Comparison of ENCODE assay signal across 21 mouse cellular contexts in the genomic region with DNA sequence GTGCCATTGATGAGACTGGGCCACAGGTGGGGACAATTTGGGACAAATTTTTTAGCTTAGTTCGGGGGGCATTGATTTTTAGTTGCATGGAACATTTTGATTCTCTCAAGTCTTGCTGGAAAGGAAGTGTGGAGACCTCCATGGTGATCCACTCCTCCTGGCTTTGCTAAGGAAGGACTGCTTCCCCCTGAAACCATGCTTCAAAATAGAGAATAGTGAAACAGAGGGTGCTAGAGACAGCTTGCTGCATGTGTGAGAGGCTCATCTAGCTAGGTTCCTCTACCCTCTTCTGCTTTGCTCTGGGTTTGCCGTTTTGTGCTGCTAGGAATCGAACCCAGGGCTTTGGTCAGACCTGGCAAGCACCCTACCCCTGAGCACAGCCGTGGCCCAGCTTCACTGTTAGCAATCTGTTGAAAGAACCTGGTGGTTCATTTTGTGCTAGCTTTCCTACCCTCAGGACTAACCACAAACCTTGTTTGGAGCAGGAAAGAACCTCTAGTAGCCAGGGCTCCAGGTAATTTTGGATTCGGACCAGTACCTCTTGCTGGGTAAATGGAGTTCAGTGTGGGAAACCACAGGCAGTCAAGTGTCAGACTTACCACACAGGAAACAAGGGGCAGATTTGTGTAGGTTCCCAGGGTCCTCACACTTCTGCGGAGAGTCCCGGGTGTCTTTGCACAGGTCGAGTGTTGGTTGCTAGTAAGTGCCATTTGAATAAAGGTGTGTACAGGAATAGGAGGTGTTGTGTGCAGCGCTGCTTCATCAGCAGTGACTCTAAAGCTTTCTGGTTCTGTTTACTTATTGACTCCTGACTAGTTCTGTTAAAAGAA. TPM values are rescaled to one million over a fixed set of nuclear protein-coding genes. Genes with fewer than 3 reads are reported as not detected.
DNase-seq lines count a peak whose midpoint lies in the region; ATAC-seq and TF ChIP-seq lines count a peak whose summit lies in the region.
"Had no signal": no experiment of that assay in that cellular context is flagged by ENCODE, and none has a peak within 500 bp of the region (broad histone marks: within the 10 kb centered on the region; RNA-seq: fewer than 3 reads in every experiment).

No protein-coding gene starts in this region.

- TF ChIP-seq CTCF in liver, adult 2 months (IDR thresholded peaks at IDR 0.05; ENCODE audit: low read depth, low read length), result no peak
- TF ChIP-seq CTCF in liver, postnatal 0 days (IDR thresholded peaks at IDR 0.05; ENCODE audit: low read depth), result no peak

- H3K79me2 ChIP-seq in liver, adult 2 months (ENCODE audit: control insufficient read depth, insufficient read depth, low read length), result peaks cover 62% of the 10 kb centered on the region

- H3K36me3 ChIP-seq in liver, adult 2 months (ENCODE audit: control insufficient read depth, insufficient read depth, low read length), result peaks cover 35% of the 10 kb centered on the region
- peaks cover 12% of the 10 kb centered on the region for H3K36me3 ChIP-seq in liver, postnatal 0 days (replicated peaks; ENCODE audit: insufficient read depth, low read length)
- H3K36me3 ChIP-seq: neural tube, embryonic 15.5 days had no signal

- no peak overlapping the region for H3K4me3 ChIP-seq in liver, adult 2 months (ENCODE audit: insufficient read depth, low read depth, low read length)
- H3K4me3 ChIP-seq in liver, postnatal 0 days (ENCODE audit: low read depth, low read length), result no peak overlapping the region
- H3K4me3 ChIP-seq: embryonic facial prominence, embryonic 10.5 days; erythroblast, embryonic 14.5 days; limb, embryonic 13.5 days; midbrain, embryonic 10.5 days; neural tube, embryonic 15.5 days had no signal

- H3K4me1 ChIP-seq in liver, adult 2 months (ENCODE audit: control insufficient read depth, insufficient read depth, low read length), result peaks cover 57% of the 10 kb centered on the region
- peaks cover 36% of the 10 kb centered on the region for H3K4me1 ChIP-seq in liver, postnatal 0 days (ENCODE audit: insufficient read depth)

- H3K9ac ChIP-seq in liver, adult 2 months (ENCODE audit: low read depth, low read length), result no peak overlapping the region
- H3K9ac ChIP-seq in liver, postnatal 0 days (replicated peaks), result no peak overlapping the region
- H3K9ac ChIP-seq: hindbrain, embryonic 14.5 days; limb, embryonic 13.5 days; neural tube, embryonic 15.5 days had no signal

- no peak overlapping the region for H3K4me2 ChIP-seq in liver, postnatal 0 days (ENCODE audit: low read depth, low read length)
- H3K4me2 ChIP-seq: hindbrain, embryonic 14.5 days; limb, embryonic 13.5 days; neural tube, embryonic 15.5 days had no signal

- 54% methylated on average over 9 of the region's 9 CpGs for WGBS in liver, adult 2 months
- 55% methylated on average over 9 of the region's 9 CpGs for WGBS in liver, postnatal 0 days (ENCODE audit: insufficient replicate concordance)

- no peaks in the 10 kb centered on the region for H3K9me3 ChIP-seq in liver, postnatal 0 days (ENCODE audit: low read length)
- H3K9me3 ChIP-seq: embryonic facial prominence, embryonic 10.5 days; limb, embryonic 13.5 days; midbrain, embryonic 10.5 days; neural tube, embryonic 15.5 days had no signal

- peak; percentile 55 for DNase-seq in liver, adult 2 months (ENCODE audit: extremely low read depth, low read depth, low spot score)
- no peak for DNase-seq in liver, postnatal 0 days
- DNase-seq in CD4-positive helper T cell, adult 2 months (ENCODE audit: low read depth, low spot score), result peak; percentile 61
- DNase-seq in frontal cortex, postnatal 25 days (ENCODE audit: low spot score in 2 of 2), result no peak
- no peak for DNase-seq in kidney, adult 9 months
- DNase-seq: adrenal gland, postnatal 25 days; cerebellum, postnatal 14 days; heart, adult 18-20 months; kidney, adult 11 months; kidney, postnatal 25 days; layer of hippocampus, adult 9-11 months; right cerebral cortex, postnatal 14 days; thymus, postnatal 36 days had no signal

- H3K27ac ChIP-seq in liver, adult 2 months (replicated peaks; ENCODE audit: insufficient read depth, low read depth, low read length), result peak overlapping the region; percentile 23
- no peak overlapping the region for H3K27ac ChIP-seq in liver, postnatal 0 days (ENCODE audit: low read depth)
- H3K27ac ChIP-seq: embryonic facial prominence, embryonic 10.5 days; hindbrain, embryonic 14.5 days; limb, embryonic 13.5 days; midbrain, embryonic 10.5 days; neural tube, embryonic 15.5 days had no signal

- no peak for TF ChIP-seq POLR2A in liver, adult 2 months (IDR thresholded peaks at IDR 0.05; ENCODE audit: extremely low read depth, insufficient read depth, low read length)

- no peak for TF ChIP-seq EP300 in liver, postnatal 0 days (IDR thresholded peaks at IDR 0.05; ENCODE audit: low read depth)

- ATAC-seq in liver, postnatal 0 days, result no peak
- peak; percentile 90 for ATAC-seq in activated CD4-positive, CD25-positive, alpha-beta regulatory T cell, adult 4 months
- ATAC-seq in megakaryocyte, adult 5-6 weeks (ENCODE audit: poor library complexity, severe bottlenecking), result peak; percentile 57

- H3K27me3 ChIP-seq in liver, adult 2 months (ENCODE audit: control insufficient read depth, insufficient read depth, low read length), result no peaks in the 10 kb centered on the region
- H3K27me3 ChIP-seq in liver, postnatal 0 days (ENCODE audit: insufficient read depth, low read length), result no peaks in the 10 kb centered on the region
- H3K27me3 ChIP-seq: limb, embryonic 13.5 days; neural tube, embryonic 15.5 days had no signal

RNA-seq across cellular contexts. Expression of a gene that starts 33.1 kb away (rescaled TPM):
- total RNA-seq in liver, adult 2 months (2014; rRNA removed), result 67.4 and 78.9 TPM in 2 replicates
- polyA plus RNA-seq in liver, adult 2 months (2012; rRNA removed), result 34.3 and 36.4 TPM in 2 replicates
- polyA plus RNA-seq in liver, postnatal 0 days (2015; fragmentation: Nextera tagmentation; extraction: Ambion mirVana), result 24.0 and 25.5 TPM in 2 replicates
- 10 to 100 TPM; 23.1 to 25.9 TPM for polyA plus RNA-seq in activated CD4-positive, CD25-positive, alpha-beta regulatory T cell, adult 4 months (2017; shearing (Covaris generic))
- 56.3 and 63.6 TPM in 2 replicates for total RNA-seq in megakaryocyte, adult 5-6 weeks (2015)
- 76.9 and 85.5 TPM in 2 replicates for total RNA-seq in megakaryocyte, adult 5-6 weeks (2017)

Comparison
In these comparisons a context has a peak if more than half of its experiments do, and no peak if none do; other contexts are left out.
1. DNase-seq: peak in liver, adult 2 months (single experiment) and CD4-positive helper T cell, adult 2 months (single experiment); none in liver, postnatal 0 days (single experiment), frontal cortex, postnatal 25 days (0 of 2) and kidney, adult 9 months (single experiment).